Mouse (Mus musculus) heart, embryonic 13.5 days (tissue): ENCODE data around the gene Atp5b. TPM values are rescaled to one million over a fixed set of nuclear protein-coding genes. Genes with fewer than 3 reads are reported as not detected.
"Not testable (repeated sequence)": the region's sequence is repeated elsewhere in the genome, so short reads cannot be mapped to it uniquely, and the experiment has no call there.

Source experiments
- ATAC-seq: fragments of 200-750 bp; cut with Nextera tagmentation; 2 replicates; pipeline ENCODE4 v1.8.0; 2017; ENCODE audit warnings: moderate TSS enrichment; ENCODE audit not compliant: insufficient number of reproducible peaks, low FRiP score, low TSS enrichment; ENCODE audit errors: extremely low read depth
- H3K27ac ChIP-seq: fragments of 300-500 bp; sonication (generic); replicated peaks from 2 replicates; pipeline ENCODE4 v1.5.1; 2015; ENCODE audit warnings: moderate library complexity, mild to moderate bottlenecking, inconsistent platforms
- H3K27me3 ChIP-seq: fragments of 300-500 bp; sonication (generic); replicated peaks from 2 replicates; pipeline ENCODE4 v1.6.1; 2015; ENCODE audit warnings: mild to moderate bottlenecking, inconsistent platforms
- H3K36me3 ChIP-seq: fragments of 300-500 bp; sonication (generic); 2 replicates; pipeline ENCODE4 v1.6.1; 2015; ENCODE audit warnings: mild to moderate bottlenecking, inconsistent platforms
- H3K4me1 ChIP-seq: fragments of 300-500 bp; sonication (generic); 2 replicates; pipeline ENCODE4 v1.6.1; 2015; ENCODE audit warnings: inconsistent platforms
- H3K4me2 ChIP-seq: fragments of 300-500 bp; sonication (generic); 2 replicates; pipeline ENCODE4 v1.6.1; 2015; ENCODE audit warnings: inconsistent platforms, mild to moderate bottlenecking, moderate library complexity
- H3K4me3 ChIP-seq: fragments of 300-500 bp; sonication (generic); 2 replicates; pipeline ENCODE4 v1.5.1; 2015; ENCODE audit warnings: moderate library complexity, mild to moderate bottlenecking, inconsistent platforms
- H3K9ac ChIP-seq: fragments of 300-500 bp; sonication (generic); 2 replicates; pipeline ENCODE4 v1.6.1; 2015; ENCODE audit warnings: inconsistent platforms, mild to moderate bottlenecking, moderate library complexity
- H3K9me3 ChIP-seq: fragments of 300-500 bp; sonication (generic); 2 replicates; pipeline ENCODE4 v1.6.1; 2016; ENCODE audit warnings: inconsistent platforms
- WGBS: fragments of 180-500 bp; shearing (Covaris S2); methylation state at CpG from one replicate; pipeline ENCODE4 v1.1.7; 2015; ENCODE audit warnings: mixed read lengths; 5-methylcytosine and 5-hydroxymethylcytosine counted together
- polyA plus RNA-seq: library from polyadenylated mRNA; unstranded; fragments of >200 nt; fragmentation: Nextera tagmentation; extraction: Ambion mirVana; gene quantifications from 2 replicates; pipeline ENCODE4 v1.2.1, GENCODE M21; 2015

Gene Atp5b
- polyA plus RNA-seq, 1 experiment from 2014 or later: 4,907 TPM

DNA sequence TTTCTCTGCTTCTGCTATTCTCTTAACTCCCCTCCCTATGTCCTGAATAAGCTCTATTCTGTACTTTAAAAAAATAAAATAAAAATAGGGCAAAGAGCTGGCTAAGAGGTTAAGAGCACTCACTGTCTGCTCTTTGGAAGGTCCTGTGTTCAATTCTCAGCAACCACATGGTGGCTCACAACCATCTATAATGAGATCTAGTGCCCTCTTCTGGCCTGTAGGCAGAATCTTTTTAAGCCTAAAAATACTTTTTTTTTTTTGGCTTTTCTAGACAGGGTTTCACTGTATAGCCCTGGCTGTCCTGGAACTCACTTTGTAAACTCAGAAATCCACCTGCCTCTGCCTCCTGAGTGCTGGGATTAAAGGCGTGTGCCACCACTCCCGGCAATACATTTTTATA lies 12.6 kb upstream of the Atp5b start:
- H3K9me3 ChIP-seq, H3K4me3 ChIP-seq, H3K9ac ChIP-seq, H3K4me2 ChIP-seq, H3K27ac ChIP-seq, H3K27me3 ChIP-seq, ATAC-seq: not testable (repeated sequence)
- peaks cover 74% of the 10 kb centered on the region for H3K36me3 ChIP-seq
- H3K4me1 ChIP-seq: peaks cover 12% of the 10 kb centered on the region
- 97% methylated on average over 2 of the region's 2 CpGs for WGBS

DNA sequence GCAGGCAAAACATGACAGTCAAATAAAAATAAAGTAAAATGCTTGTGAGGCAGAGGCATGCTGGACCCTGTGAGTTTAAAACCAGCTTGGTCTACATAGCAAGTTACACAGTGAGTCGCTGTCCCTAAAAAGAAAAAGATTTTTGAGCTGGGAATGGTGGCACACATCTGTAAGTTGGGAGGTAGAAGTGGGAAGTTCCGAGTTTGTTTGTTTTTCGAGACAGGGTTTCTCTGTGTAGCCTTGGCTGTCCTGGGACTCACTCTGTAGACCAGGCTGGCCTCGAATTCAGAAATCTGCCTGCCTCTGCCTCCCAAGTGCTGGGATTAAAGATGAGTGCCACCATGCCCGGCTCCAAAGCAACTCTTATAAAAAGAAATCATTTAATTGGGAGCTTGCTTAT lies 4.8 kb upstream of the Atp5b start:
- not testable (repeated sequence) for H3K4me3 ChIP-seq, H3K9ac ChIP-seq, H3K27me3 ChIP-seq, ATAC-seq, H3K27ac ChIP-seq, H3K4me2 ChIP-seq, H3K9me3 ChIP-seq
- Histone ChIP-seq H3K36me3 (peaks cover 42% of the 10 kb centered on the region), H3K4me1 (peaks cover 11% of the 10 kb centered on the region)
- 82% methylated on average over 5 of the region's 5 CpGs for WGBS

DNA sequence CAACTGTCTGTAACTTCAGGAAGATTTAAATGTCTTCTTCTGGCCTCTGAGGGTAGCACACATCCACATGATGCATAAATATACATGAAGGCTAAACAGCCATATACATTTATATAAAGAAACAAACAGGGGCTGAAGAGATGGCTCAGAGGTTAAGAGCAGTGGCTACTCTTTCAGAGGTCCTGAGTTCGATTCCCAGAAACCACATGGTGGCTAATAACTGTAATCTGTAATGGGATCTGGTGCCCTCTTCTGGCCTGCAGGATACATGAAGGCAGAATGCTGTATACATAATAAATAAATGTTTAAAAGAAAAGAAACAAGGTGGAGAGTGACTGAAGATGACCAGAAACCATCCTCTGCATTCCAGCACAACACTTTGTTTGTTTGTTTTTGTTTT lies 2.6 kb upstream of the Atp5b start:
- no peak for ATAC-seq

DNA sequence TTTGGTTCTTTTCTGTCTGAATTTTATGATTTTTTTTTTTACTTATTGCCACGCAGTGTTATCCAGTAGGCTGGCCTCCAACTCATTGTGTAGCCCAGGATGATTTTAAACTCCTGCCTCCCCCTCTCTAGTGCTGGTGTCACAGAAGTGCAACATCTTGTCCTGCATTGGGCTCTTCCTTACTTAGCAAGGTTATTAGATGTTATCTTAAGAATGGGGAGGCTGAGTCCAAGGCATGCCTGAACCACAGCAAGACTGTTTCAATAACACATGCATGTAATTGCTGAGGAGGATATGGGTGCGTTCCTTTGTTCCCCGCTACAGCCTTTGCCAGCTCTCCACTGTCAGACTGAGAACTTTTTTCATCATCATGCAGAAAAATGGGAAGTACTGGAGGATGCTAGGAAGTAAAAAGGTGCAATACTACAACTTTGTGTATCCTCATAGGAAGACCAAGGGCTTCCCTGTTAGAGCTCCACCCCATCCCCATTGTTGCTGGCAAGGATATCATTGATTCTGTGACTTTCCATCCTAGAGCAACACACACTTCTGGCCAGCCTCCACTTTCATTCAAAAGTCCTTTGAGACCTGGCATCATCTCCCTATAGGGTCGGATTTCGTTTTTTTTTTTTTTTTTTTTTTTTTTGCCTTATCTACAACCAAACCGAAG lies 1.1 kb upstream of the Atp5b start:
- Histone ChIP-seq H3K9ac (peak overlapping the region; percentile 95), H3K36me3 (peaks cover 42% of the 10 kb centered on the region), H3K4me2 (peak overlapping the region; percentile 81), H3K27ac (peak overlapping the region; percentile 96), H3K27me3 (no peaks in the 10 kb centered on the region), H3K4me1 (peaks cover 31% of the 10 kb centered on the region), H3K9me3 (no peaks in the 10 kb centered on the region), H3K4me3 (peak overlapping the region; percentile 84)
- no peak for ATAC-seq
- WGBS: 44% methylated on average over 6 of the region's 6 CpGs

More for the DNA sequence above, 2.6 kb upstream of the Atp5b start:
- no peak overlapping the region for H3K9ac ChIP-seq
- H3K9me3 ChIP-seq: no peaks in the 10 kb centered on the region
- H3K4me1 ChIP-seq: peaks cover 20% of the 10 kb centered on the region
- peaks cover 35% of the 10 kb centered on the region for H3K36me3 ChIP-seq
- H3K4me3 ChIP-seq: no peak overlapping the region
- no peak overlapping the region for H3K27ac ChIP-seq
- H3K4me2 ChIP-seq: no peak overlapping the region
- WGBS: 79% methylated on average over 1 of the region's 1 CpGs
- no peaks in the 10 kb centered on the region for H3K27me3 ChIP-seq

DNA sequence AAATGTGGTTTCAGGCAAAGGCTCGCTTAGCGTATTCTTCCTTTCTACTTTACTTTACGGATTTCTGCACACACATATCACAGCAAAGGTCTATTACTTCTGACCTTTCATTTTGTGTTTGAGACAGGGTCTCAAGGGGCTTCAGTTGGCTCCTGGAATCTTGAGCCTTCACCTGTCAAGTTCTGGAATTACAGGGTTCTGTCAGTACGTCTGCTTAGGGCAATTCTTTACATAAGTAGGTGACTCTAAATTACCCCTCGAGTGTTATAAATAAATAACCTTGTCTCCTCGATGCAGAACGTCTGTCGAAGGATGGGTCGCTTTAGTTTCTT lies 630 bp upstream of the Atp5b start:
- H3K4me3 ChIP-seq: peak overlapping the region; percentile 84
- WGBS: 7% methylated on average over 9 of the region's 9 CpGs
- ATAC-seq: no peak
- H3K4me1 ChIP-seq: peaks cover 32% of the 10 kb centered on the region
- H3K9ac ChIP-seq: peak overlapping the region; percentile 95
- H3K27ac ChIP-seq: peak overlapping the region; percentile 96
- peaks cover 42% of the 10 kb centered on the region for H3K36me3 ChIP-seq
- H3K9me3 ChIP-seq: no peaks in the 10 kb centered on the region
- no peaks in the 10 kb centered on the region for H3K27me3 ChIP-seq
- peak overlapping the region; percentile 81 for H3K4me2 ChIP-seq

DNA sequence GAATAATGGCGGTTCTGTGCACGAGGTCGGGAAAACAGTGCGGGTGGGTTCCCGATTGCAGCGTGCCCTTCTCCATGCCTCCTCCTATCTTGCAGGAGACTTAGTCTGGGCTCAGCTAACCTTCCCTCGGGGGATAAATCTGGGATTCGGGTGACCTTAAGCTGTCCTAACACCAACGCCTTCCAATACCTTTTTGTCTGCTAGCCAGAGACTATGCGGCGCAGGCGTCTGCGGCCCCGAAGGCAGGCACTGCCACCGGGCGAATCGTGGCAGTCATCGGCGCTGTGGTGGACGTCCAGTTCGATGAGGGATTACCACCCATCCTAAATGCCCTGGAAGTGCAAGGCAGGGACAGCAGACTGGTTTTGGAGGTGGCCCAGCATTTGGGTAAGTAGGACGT lies 615 bp downstream of the Atp5b start:
- Histone ChIP-seq H3K27me3 (no peaks in the 10 kb centered on the region), H3K27ac (peak overlapping the region; percentile 93), H3K9ac (peak overlapping the region; percentile 98), H3K4me2 (peak overlapping the region; percentile 78), H3K4me3 (peak overlapping the region; percentile 84), H3K4me1 (peaks cover 44% of the 10 kb centered on the region), H3K36me3 (peaks cover 46% of the 10 kb centered on the region), H3K9me3 (no peaks in the 10 kb centered on the region)
- ATAC-seq: no peak
- WGBS: under 1% methylated on average over 22 of the region's 22 CpGs

DNA sequence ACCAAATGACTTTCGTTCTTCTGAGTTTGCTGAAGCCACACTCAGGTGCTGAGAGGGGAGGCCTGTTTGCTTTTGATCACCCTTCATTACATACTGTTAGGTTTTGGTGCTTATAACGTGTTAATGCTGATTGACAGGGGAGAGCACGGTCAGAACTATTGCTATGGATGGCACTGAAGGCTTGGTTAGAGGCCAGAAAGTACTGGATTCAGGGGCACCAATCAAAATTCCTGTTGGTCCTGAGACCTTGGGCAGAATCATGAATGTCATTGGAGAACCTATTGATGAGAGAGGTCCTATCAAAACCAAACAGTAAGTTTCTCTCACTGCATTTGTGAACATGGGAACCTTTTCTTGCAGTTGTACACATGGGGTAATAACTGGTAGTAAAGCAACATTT lies 1.1 kb downstream of the Atp5b start:
- Histone ChIP-seq H3K27ac (peak overlapping the region; percentile 93), H3K36me3 (peaks cover 51% of the 10 kb centered on the region), H3K9me3 (no peaks in the 10 kb centered on the region), H3K27me3 (no peaks in the 10 kb centered on the region), H3K9ac (peak overlapping the region; percentile 98), H3K4me1 (peaks cover 48% of the 10 kb centered on the region), H3K4me2 (peak overlapping the region; percentile 78), H3K4me3 (peak overlapping the region; percentile 84)
- WGBS: 2% methylated on average over 3 of the region's 3 CpGs
- no peak for ATAC-seq

DNA sequence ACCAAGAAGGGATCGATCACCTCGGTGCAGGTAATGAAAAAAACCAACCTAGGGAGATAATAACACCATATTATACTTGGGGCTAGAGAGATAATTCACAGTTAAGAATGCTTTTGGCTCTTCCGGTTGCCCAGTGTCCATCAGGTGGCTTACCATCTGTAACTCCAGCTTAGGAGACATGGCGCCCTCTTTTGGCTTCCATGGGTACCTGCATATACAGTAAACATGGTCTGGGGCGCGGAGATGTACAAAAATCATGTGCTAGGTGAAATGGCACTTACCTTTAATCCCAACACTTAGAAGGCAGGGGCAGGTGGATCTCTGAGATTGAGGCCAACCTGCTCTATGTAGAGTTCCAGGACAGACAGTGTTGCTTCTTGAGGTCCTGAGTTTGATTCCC lies 3.3 kb downstream of the Atp5b start:
- no peak for ATAC-seq
- Histone ChIP-seq H3K4me1 (peaks cover 69% of the 10 kb centered on the region), H3K36me3 (peaks cover 68% of the 10 kb centered on the region), H3K27me3 (no peaks in the 10 kb centered on the region), H3K9ac (no peak overlapping the region), H3K27ac (no peak overlapping the region), H3K9me3 (no peaks in the 10 kb centered on the region), H3K4me2 (peak overlapping the region; percentile 78; the same call in 1 of the 2 replicates), H3K4me3 (no peak overlapping the region)
- WGBS: 72% methylated on average over 6 of the region's 6 CpGs

DNA sequence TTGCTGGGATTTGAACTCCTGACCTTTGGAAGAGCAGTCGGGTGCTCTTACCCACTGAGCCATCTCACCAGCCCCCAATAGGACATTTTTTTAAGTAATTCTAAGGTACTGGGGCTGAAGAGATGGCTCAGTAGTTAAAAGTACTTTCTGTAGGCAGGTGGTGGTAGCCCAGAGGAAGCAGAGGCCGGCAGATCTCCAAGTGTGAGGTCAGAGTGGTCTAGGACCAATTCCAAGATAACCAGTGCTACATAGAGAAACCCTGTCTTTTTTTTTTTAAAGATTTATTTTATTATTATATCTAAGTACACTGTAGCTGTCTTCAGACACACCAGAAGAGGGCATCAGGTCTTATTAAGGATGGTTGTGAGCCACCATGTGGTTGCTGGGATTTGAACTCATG lies 4.1 kb downstream of the Atp5b start:
- not testable (repeated sequence) for ATAC-seq, H3K9me3 ChIP-seq, H3K27me3 ChIP-seq, H3K27ac ChIP-seq, H3K4me2 ChIP-seq, H3K9ac ChIP-seq, H3K4me3 ChIP-seq
- Histone ChIP-seq H3K36me3 (peaks cover 68% of the 10 kb centered on the region), H3K4me1 (peaks cover 69% of the 10 kb centered on the region)
- 63% methylated on average over 2 of the region's 2 CpGs for WGBS

DNA sequence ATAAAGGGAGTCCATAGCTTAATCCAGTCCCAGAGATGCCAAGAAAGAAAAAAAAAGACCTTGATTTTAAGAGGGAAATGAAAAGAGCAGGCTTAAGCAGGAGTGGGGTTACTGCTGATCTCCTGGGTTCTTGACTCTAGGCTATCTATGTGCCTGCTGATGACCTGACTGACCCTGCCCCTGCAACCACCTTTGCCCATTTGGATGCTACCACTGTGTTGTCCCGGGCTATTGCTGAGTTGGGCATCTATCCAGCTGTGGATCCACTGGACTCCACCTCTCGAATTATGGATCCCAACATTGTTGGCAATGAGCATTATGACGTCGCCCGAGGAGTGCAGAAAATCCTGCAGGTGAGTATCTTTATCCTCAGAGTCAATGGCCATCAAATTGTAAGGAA lies 5.1 kb downstream of the Atp5b start:
- Histone ChIP-seq H3K4me1 (peaks cover 68% of the 10 kb centered on the region), H3K36me3 (peaks cover 68% of the 10 kb centered on the region), H3K27ac (no peak overlapping the region), H3K27me3 (no peaks in the 10 kb centered on the region), H3K9me3 (no peaks in the 10 kb centered on the region), H3K9ac (no peak overlapping the region), H3K4me2 (no peak overlapping the region), H3K4me3 (no peak overlapping the region)
- 89% methylated on average over 5 of the region's 5 CpGs for WGBS
- no peak for ATAC-seq

DNA sequence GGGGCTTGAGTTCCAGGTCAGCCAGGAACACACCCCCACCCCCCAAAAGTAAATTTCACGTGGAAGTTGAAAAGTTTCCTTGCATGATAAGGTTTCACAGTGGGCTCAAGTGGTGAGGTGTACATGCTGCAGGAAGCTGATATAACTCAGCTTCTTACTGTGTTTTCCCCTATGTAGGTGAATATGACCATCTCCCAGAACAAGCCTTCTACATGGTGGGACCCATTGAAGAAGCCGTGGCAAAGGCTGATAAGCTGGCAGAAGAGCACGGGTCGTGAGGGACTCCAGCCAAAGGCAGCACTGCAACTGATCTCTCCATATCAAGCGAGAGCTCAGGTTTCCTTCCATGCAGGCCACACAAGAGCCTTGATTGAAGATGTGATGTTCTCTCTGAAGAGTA lies 6.8 kb downstream of the Atp5b start:
- peaks cover 81% of the 10 kb centered on the region for H3K4me1 ChIP-seq
- WGBS: 22% methylated on average over 5 of the region's 5 CpGs
- peak overlapping the region; percentile 58; the same call in 1 of the 2 replicates for H3K9ac ChIP-seq
- no peak for ATAC-seq
- no peak overlapping the region; the same call in 1 of the 2 replicates for H3K4me2 ChIP-seq
- 0 out of 2 replicates have a peak overlapping the region, but pooled peaks have one; percentile 8 for H3K27ac ChIP-seq
- H3K27me3 ChIP-seq: no peaks in the 10 kb centered on the region
- H3K9me3 ChIP-seq: no peaks in the 10 kb centered on the region
- H3K36me3 ChIP-seq: peaks cover 60% of the 10 kb centered on the region
- no peak overlapping the region for H3K4me3 ChIP-seq
